Mouse (Mus musculus) T-helper 1 cell (primary cell): ENCODE data around the gene Zfp687.
"Not testable (repeated sequence)": the region's sequence is repeated elsewhere in the genome, so short reads cannot be mapped to it uniquely, and the experiment has no call there.

Experiments used
- in situ Hi-C: fragments of 300-600 bp; cut with MboI, MseI; formaldehyde crosslinking; loops from one replicate; pipeline ENCODE4 v1.15.1; 2025; ENCODE audit warnings: high pct_unique_total_duplicates

Zfp687 gene

GRCm38 (mm10) chr3:95015337-95015872 lies at the start of gene Zfp687:
Gene Zfp687 (minus strand): TSS chr3:95015448.
- in situ Hi-C loops: no loop called here

- in situ Hi-C loops: no loop called here
Observed at GRCm38 (mm10) chr3:95063741-95064140, 48.5 kb upstream of the Zfp687 start.

- in situ Hi-C loops: no loop called here
Observed at GRCm38 (mm10) chr3:95058078-95058477, 42.8 kb upstream of the Zfp687 start.

DNA sequence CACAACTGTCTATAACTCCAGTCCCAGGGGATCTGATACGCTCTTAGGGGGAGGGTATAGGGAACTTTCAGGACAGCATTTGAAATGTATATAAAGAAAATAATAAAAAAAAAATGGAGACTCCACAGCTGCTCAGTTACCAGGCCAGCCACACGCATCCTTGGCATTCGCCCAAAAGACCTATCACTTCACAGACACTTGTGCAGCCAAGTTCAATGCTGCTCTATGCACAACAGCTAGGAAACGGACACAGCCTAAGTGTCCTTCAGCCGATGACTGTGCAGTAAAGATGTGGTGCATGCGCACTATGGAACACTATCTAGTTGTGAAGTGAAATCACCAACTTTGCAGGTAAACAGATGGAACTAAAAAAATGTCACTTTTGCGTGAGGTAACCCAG lies 41.0 kb upstream of the Zfp687 start:
- in situ Hi-C loops: no loop called here

- in situ Hi-C loops: no loop called here
Observed at GRCm38 (mm10) chr3:95054481-95055260, 39.4 kb upstream of the Zfp687 start.

DNA sequence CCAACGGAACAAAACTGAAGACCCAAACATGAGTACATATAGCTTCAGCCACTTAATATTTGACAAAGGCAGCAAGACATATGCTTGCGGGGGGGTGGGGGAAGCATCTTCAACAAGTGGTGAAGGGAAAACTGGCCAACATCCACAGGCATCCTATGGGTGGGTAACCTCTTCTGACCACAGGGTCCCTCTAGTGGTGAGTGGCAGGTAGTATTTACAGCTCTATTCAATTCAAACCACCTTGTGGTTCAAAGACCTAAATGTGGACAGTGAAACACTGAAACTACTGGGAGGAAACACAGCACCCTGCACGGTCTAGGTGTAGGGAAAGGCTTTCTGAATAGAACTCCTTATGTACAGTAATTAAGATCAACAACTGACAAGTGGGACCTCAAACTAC lies 38.5 kb upstream of the Zfp687 start:
- in situ Hi-C loops: no loop called here

DNA sequence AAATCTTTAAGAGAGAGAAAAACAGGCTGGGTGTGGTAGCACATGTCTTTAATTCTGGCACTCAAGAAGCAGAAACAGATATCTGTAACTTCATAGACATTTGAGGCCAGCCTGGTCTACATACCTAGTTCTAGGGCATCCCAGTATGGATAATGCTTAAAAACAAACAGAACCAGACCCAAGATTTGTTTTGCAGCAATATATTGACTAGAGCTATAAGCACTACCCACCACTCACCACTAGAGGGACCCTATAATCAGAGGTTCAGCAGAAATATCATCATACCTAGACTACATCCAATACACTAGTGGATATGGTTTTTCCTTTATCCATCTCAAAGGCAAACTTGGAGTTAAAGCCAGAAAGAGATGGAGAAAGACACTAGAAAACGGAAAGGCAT lies 37.7 kb upstream of the Zfp687 start:
- in situ Hi-C loops: no loop called here

GRCm38 (mm10) chr3:95047914-95048313 lies 32.7 kb upstream of the Zfp687 start:
- in situ Hi-C loops: no loop called here

- in situ Hi-C loops: no loop called here
Observed at GRCm38 (mm10) chr3:95046462-95047057, 31.3 kb upstream of the Zfp687 start.

GRCm38 (mm10) chr3:95043251-95043650 lies 28.0 kb upstream of the Zfp687 start:
- in situ Hi-C loops: no loop called here

DNA sequence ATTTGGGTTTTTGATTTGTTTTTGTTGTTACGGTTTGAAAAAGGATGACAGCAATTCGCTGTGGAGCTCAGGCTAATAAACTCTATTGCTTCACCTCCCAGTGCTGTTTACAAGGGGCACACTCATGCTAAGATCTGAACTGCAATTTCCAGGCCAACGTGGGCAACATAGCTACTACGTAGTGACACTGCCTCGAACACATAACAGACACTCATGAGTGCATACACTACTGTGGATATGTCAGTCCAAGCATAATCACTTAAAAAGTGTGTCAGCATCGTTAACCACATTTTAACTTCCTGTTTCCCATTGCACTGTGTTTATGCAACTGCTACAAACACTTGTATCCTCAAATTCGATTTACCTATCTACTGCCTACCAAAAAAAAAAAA lies 27.6 kb upstream of the Zfp687 start:
- in situ Hi-C loops: no loop called here

- in situ Hi-C loops: no loop called here
Observed at GRCm38 (mm10) chr3:95042166-95042837, 27.1 kb upstream of the Zfp687 start, which contains the start of gene Psmd4. Gene Psmd4 (minus strand): TSS chr3:95042614.

DNA sequence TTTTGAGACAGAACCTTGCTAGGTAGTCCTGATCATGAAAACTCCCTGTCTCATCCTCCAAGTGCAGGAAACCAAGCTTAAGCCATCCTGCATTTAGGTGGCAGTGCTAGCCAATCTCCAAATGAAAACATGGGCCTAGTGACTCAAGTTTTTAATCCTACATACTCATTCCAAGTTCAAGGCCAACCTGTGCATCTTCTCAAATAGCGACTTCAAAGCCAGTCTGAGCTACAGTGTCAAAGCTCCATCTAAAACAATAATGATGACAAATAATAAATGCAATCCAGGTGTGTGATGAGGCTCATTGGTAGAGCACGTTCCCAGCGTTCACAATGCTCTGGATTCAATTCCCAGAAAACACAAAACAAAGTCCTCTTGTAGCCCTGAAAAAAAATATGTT lies 26.4 kb upstream of the Zfp687 start:
- in situ Hi-C loops: no loop called here

- in situ Hi-C loops: no loop called here
Observed at GRCm38 (mm10) chr3:95029953-95030352, 14.7 kb upstream of the Zfp687 start.

DNA sequence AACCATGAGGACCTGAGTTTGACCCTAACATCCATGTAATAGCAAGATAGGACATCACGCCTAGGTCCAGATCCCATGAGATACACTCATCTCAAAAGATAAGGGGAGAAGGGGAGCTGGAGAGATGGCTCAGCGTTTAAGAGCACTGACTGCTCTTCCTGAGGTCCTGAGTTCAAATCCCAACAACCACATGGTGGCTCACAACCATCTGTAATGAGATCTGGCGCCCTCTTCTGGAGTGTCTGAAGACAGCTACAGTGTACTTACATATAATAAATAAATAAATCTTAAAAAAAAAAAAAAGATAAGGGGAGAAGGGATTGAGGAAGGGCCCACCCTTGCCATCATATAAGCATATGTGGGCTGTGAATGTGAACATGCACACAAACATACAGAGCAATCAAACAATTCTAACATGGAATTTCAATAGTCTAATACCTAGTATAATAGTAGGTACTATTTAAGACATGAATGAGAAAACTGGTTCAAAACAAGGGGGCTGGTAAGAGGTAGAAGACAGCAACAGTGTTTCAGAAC lies 14.1 kb upstream of the Zfp687 start:
- in situ Hi-C loops: not testable (repeated sequence)

DNA sequence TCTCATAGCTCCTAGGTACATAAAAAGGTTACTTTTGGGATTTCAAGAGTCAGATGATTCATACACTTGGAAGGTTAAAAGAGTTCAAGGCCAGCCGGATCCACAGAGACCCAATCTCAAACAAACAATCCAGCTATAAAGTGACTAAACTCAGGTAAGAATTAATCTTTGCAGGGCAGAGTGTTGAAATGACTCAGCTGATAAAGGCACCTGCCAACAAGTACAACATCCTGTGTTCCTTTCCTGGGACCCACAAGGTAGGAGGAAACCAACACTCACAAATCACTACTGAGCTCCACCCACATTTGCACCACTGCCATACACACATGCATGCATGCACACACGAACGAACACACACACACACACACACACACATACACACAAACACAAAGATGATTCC lies 13.4 kb upstream of the Zfp687 start:
- in situ Hi-C loops: no loop called here

GRCm38 (mm10) chr3:95027701-95028100 lies 12.5 kb upstream of the Zfp687 start:
- in situ Hi-C loops: no loop called here

GRCm38 (mm10) chr3:95027057-95027645 lies 11.9 kb upstream of the Zfp687 start:
- in situ Hi-C loops: no loop called here

- in situ Hi-C loops: no loop called here
Observed at GRCm38 (mm10) chr3:95025202-95025601, 10.0 kb upstream of the Zfp687 start.

DNA sequence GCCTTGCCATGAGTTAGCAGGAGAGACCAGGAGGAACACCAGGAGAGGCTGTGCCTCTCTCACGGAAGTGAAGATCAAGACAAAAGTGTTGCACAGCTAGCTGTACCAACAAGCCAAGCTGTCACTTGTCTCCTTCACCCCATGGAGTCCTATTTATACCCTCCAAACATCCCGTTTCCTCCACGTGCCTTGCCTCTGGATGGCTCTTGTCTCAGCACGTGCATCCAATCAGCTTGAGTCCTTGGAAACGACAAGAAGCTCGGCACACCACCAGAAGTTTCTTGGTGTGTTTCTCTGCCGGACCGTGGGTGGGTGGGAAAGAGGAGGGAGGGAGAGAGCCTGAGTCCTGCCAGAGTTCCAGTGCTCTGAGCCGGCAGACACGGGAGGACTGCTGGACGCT lies 9.3 kb upstream of the Zfp687 start:
- in situ Hi-C loops: no loop called here

DNA sequence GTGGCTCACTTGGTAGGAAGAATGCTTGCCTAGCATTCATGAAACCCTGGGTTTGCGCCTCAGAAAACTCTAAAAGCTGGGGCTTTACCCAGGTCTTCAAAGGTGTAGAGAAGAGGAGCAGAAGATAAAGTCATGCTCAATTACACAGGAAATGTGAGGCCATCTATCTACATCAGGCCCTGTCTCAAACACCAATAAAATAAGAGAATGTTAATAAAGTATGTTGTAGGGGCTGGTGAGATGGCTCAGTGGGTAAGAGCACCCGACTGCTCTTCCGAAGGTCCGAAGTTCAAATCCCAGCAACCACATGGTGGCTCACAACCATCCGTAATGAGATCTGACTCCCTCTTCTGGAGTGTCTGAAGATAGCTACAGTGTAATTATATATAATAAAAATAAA lies 5.7 kb upstream of the Zfp687 start:
- in situ Hi-C loops: not testable (repeated sequence)

DNA sequence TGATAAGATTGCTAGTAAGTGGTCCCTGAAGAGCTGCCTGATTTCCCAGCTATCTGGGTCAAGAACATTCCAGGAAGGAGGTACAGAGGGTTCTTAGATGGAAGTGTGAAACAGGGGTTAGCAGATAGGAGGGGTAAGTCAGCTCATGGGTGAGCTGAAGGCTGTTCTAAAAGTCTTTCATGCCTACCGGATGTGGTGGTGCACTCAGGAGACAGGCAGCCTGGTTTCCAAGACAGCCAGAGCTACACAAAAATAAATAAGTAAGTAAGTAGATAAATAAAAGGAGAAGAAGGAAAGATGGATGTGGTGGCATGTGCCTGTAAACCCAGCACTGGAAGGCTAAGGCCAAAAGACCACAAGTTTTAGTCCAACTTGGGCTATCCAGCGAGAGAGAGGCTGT lies 3.5 kb upstream of the Zfp687 start:
- in situ Hi-C loops: no loop called here
